Mouse (Mus musculus): Measurements from ENCODE around the gene Xpo6. TPM values are rescaled to one million over a fixed set of nuclear protein-coding genes. Genes with fewer than 3 reads are reported as not detected.

Xpo6 gene
- total RNA-seq, 4 experiments from 2014 or later: 89.1 to 99.7 (median 96.2) TPM

- no peak for DNase-seq (ENCODE audit: low spot score in 2 of 2)
Measured at GRCm38 (mm10) chr7:126127673-126128072, 72.6 kb downstream of the Xpo6 start.

- DNase-seq (ENCODE audit: low spot score in 2 of 2): no peak
Measured at GRCm38 (mm10) chr7:126126502-126126901, 73.8 kb downstream of the Xpo6 start.

- no peak for DNase-seq (ENCODE audit: low spot score in 2 of 2)
Measured at GRCm38 (mm10) chr7:126121533-126121932, 78.8 kb downstream of the Xpo6 start.

- no peak for DNase-seq (ENCODE audit: low spot score in 2 of 2)
Measured at GRCm38 (mm10) chr7:126119819-126120218, 80.5 kb downstream of the Xpo6 start.

GRCm38 (mm10) chr7:126113263-126113662 is 87.0 kb downstream of the Xpo6 start:
- DNase-seq (ENCODE audit: low spot score in 2 of 2): no peak

- no peak for DNase-seq (ENCODE audit: low spot score in 2 of 2)
Measured at GRCm38 (mm10) chr7:126111230-126111629, 89.1 kb downstream of the Xpo6 start.

- no peak for DNase-seq (ENCODE audit: low spot score in 2 of 2)
Measured at GRCm38 (mm10) chr7:126109898-126110297, 90.4 kb downstream of the Xpo6 start.

GRCm38 (mm10) chr7:126100440-126100839 is 99.9 kb downstream of the Xpo6 start:
- DNase-seq (ENCODE audit: low spot score in 2 of 2): no peak

- no peak for DNase-seq (ENCODE audit: low spot score in 2 of 2)
Measured at GRCm38 (mm10) chr7:126099835-126100234, 100.5 kb downstream of the Xpo6 start.

- no peak for DNase-seq (ENCODE audit: low spot score in 2 of 2)
Measured at GRCm38 (mm10) chr7:126099163-126099775, 101.0 kb downstream of the Xpo6 start.

- no peak for DNase-seq (ENCODE audit: low spot score in 2 of 2)
Measured at GRCm38 (mm10) chr7:126097219-126097915, 102.9 kb downstream of the Xpo6 start.

GRCm38 (mm10) chr7:126096596-126096995 is 103.7 kb downstream of the Xpo6 start:
- no peak for DNase-seq (ENCODE audit: low spot score in 2 of 2)

GRCm38 (mm10) chr7:126094738-126095137 is 105.6 kb downstream of the Xpo6 start:
- no peak for DNase-seq (ENCODE audit: low spot score in 2 of 2)

- DNase-seq (ENCODE audit: low spot score in 2 of 2): no peak
Measured at GRCm38 (mm10) chr7:126093162-126093561, 107.1 kb downstream of the Xpo6 start.

- DNase-seq (ENCODE audit: low spot score in 2 of 2): peak in 1 of 2 experiments; percentile 54
Measured at GRCm38 (mm10) chr7:126089782-126090181, 110.5 kb downstream of the Xpo6 start.

GRCm38 (mm10) chr7:126088155-126088554 is 112.1 kb downstream of the Xpo6 start:
- DNase-seq (ENCODE audit: low spot score in 2 of 2): no peak

GRCm38 (mm10) chr7:126087602-126088001 is 112.7 kb downstream of the Xpo6 start:
- DNase-seq (ENCODE audit: low spot score in 2 of 2): no peak

- DNase-seq (ENCODE audit: low spot score in 2 of 2): no peak
Measured at GRCm38 (mm10) chr7:126086321-126086741, 114.0 kb downstream of the Xpo6 start.

GRCm38 (mm10) chr7:126085154-126085553 is 115.1 kb downstream of the Xpo6 start:
- DNase-seq (ENCODE audit: low spot score in 2 of 2): no peak

GRCm38 (mm10) chr7:126083980-126084348 is 116.3 kb downstream of the Xpo6 start:
- DNase-seq (ENCODE audit: low spot score in 2 of 2): no peak

GRCm38 (mm10) chr7:126083341-126083979 is 116.8 kb downstream of the Xpo6 start:
- no peak for DNase-seq (ENCODE audit: low spot score in 2 of 2)

GRCm38 (mm10) chr7:126082286-126082741 is 118.0 kb downstream of the Xpo6 start, which contains the start of gene Gsg1l:
Gene Gsg1l, minus strand, starts transcription at chr7:126082411.
- no peak for DNase-seq (ENCODE audit: low spot score in 2 of 2)
